Mouse (Mus musculus): ENCODE measurements around the gene Foxe3.
A peak's percentile ranks its signal among the peaks of the same experiment; 100 is the strongest.
"Not testable (repeated sequence)": the region's sequence is repeated elsewhere in the genome, so short reads cannot be mapped to it uniquely, and the experiment has no call there.

Gene Foxe3

GRCm38 (mm10) chr4:114925917-114926312 is at the start of gene Foxe3:
Gene Foxe3, minus strand, starts transcription at chr4:114926013.
- DNase-seq: no peak

GRCm38 (mm10) chr4:114973229-114973740 is 47.5 kb upstream of the Foxe3 start:
- no peak for DNase-seq

GRCm38 (mm10) chr4:114970736-114971135 is 44.9 kb upstream of the Foxe3 start:
- no peak for DNase-seq

- DNase-seq: not testable (repeated sequence)
Measured at GRCm38 (mm10) chr4:114960881-114961280, 35.1 kb upstream of the Foxe3 start.

GRCm38 (mm10) chr4:114959533-114959932 is 33.7 kb upstream of the Foxe3 start:
- DNase-seq: no peak

- DNase-seq: no peak
Measured at GRCm38 (mm10) chr4:114958786-114959185, 33.0 kb upstream of the Foxe3 start.

GRCm38 (mm10) chr4:114958231-114958630 is 32.4 kb upstream of the Foxe3 start:
- DNase-seq: no peak

GRCm38 (mm10) chr4:114957403-114957802 is 31.6 kb upstream of the Foxe3 start:
- DNase-seq: peak; percentile 53 to 66

- DNase-seq: no peak
Measured at GRCm38 (mm10) chr4:114953172-114953571, 27.4 kb upstream of the Foxe3 start.

GRCm38 (mm10) chr4:114947852-114948481 is 22.2 kb upstream of the Foxe3 start:
- DNase-seq: no peak

GRCm38 (mm10) chr4:114947395-114947794 is 21.6 kb upstream of the Foxe3 start:
- peak; percentile 71 to 89 for DNase-seq

GRCm38 (mm10) chr4:114946416-114946815 is 20.6 kb upstream of the Foxe3 start:
- DNase-seq: no peak

GRCm38 (mm10) chr4:114945021-114945420 is 19.2 kb upstream of the Foxe3 start:
- peak in 1 of 2 experiments; percentile 41 for DNase-seq

- DNase-seq: no peak
Measured at GRCm38 (mm10) chr4:114942583-114942982, 16.8 kb upstream of the Foxe3 start.

- DNase-seq: no peak
Measured at GRCm38 (mm10) chr4:114942112-114942511, 16.3 kb upstream of the Foxe3 start.

GRCm38 (mm10) chr4:114941311-114941710 is 15.5 kb upstream of the Foxe3 start:
- no peak for DNase-seq

- DNase-seq: no peak
Measured at GRCm38 (mm10) chr4:114938248-114938647, 12.4 kb upstream of the Foxe3 start.

GRCm38 (mm10) chr4:114937459-114938047 is 11.7 kb upstream of the Foxe3 start:
- no peak for DNase-seq

- no peak for DNase-seq
Measured at GRCm38 (mm10) chr4:114934188-114934587, 8.4 kb upstream of the Foxe3 start.

GRCm38 (mm10) chr4:114932747-114933146 is 6.9 kb upstream of the Foxe3 start:
- DNase-seq: no peak

- no peak for DNase-seq
Measured at GRCm38 (mm10) chr4:114929155-114929554, 3.3 kb upstream of the Foxe3 start.

GRCm38 (mm10) chr4:114924971-114925916 is 569 bp downstream of the Foxe3 start:
- DNase-seq: peak; percentile 21 to 56

- DNase-seq: peak; percentile 53 to 65
Measured at GRCm38 (mm10) chr4:114917091-114917490, 8.7 kb downstream of the Foxe3 start.

All from kidney, postnatal 25 days (tissue).